Mouse (Mus musculus): Measurements from ENCODE around the gene Trmt1. TPM values are rescaled to one million over a fixed set of nuclear protein-coding genes. Genes with fewer than 3 reads are reported as not detected.

Trmt1 gene
- polyA plus RNA-seq, 1 experiment from 2014 or later = 66.7 TPM

GRCm38 (mm10) chr8:84706610-84707266 is 20.6 kb downstream of the Trmt1 start:
- Histone ChIP-seq H3K4me3 (replicated peaks) (peak overlapping the region; percentile 22), H3K4me2 (peak overlapping the region; percentile 33), H3K9ac (replicated peaks) (0 out of 2 replicates have a peak overlapping the region, but pooled peaks have one; percentile 24), H3K27ac (replicated peaks) (peak overlapping the region; percentile 67), H3K36me3 (no peaks in the 10 kb centered on the region), H3K9me3 (replicated peaks) (no peaks in the 10 kb centered on the region), H3K4me1 (peaks cover 64% of the 10 kb centered on the region), H3K27me3 (replicated peaks) (peaks cover 51% of the 10 kb centered on the region)
- no peak for ATAC-seq (ENCODE audit: low FRiP score)
- WGBS = 7% methylated on average over 41 of the region's 45 CpGs

GRCm38 (mm10) chr8:84707267-84707883 is 21.3 kb downstream of the Trmt1 start:
- peak overlapping the region; percentile 22 for H3K4me3 ChIP-seq (replicated peaks)
- H3K4me1 ChIP-seq = peaks cover 69% of the 10 kb centered on the region
- H3K27ac ChIP-seq (replicated peaks) = peak overlapping the region; percentile 67
- H3K9ac ChIP-seq (replicated peaks) = no peak overlapping the region
- no peaks in the 10 kb centered on the region for H3K9me3 ChIP-seq (replicated peaks)
- no peak for ATAC-seq (ENCODE audit: low FRiP score)
- H3K27me3 ChIP-seq (replicated peaks) = peaks cover 45% of the 10 kb centered on the region
- H3K36me3 ChIP-seq = no peaks in the 10 kb centered on the region
- 6% methylated on average over 22 of the region's 22 CpGs for WGBS
- peak overlapping the region; percentile 33 for H3K4me2 ChIP-seq

- no peak overlapping the region for H3K4me3 ChIP-seq (replicated peaks)
- WGBS = 4% methylated on average over 15 of the region's 15 CpGs
- H3K27me3 ChIP-seq (replicated peaks) = peaks cover 38% of the 10 kb centered on the region
- no peak overlapping the region for H3K9ac ChIP-seq (replicated peaks)
- H3K27ac ChIP-seq (replicated peaks) = peak overlapping the region; percentile 67
- no peaks in the 10 kb centered on the region for H3K9me3 ChIP-seq (replicated peaks)
- ATAC-seq (ENCODE audit: low FRiP score) = no peak
- H3K4me1 ChIP-seq = peaks cover 70% of the 10 kb centered on the region
- no peaks in the 10 kb centered on the region for H3K36me3 ChIP-seq
- peak overlapping the region; percentile 33 for H3K4me2 ChIP-seq
Measured at GRCm38 (mm10) chr8:84708071-84708541, 22.0 kb downstream of the Trmt1 start.

- Histone ChIP-seq H3K27ac (replicated peaks) (peak overlapping the region; percentile 67), H3K4me1 (peaks cover 74% of the 10 kb centered on the region), H3K4me3 (replicated peaks) (no peak overlapping the region), H3K27me3 (replicated peaks) (peaks cover 30% of the 10 kb centered on the region), H3K9ac (replicated peaks) (no peak overlapping the region), H3K4me2 (no peak overlapping the region), H3K36me3 (no peaks in the 10 kb centered on the region), H3K9me3 (replicated peaks) (no peaks in the 10 kb centered on the region)
- 6% methylated on average over 12 of the region's 12 CpGs for WGBS
- peak; percentile 72 for ATAC-seq (ENCODE audit: low FRiP score)
Measured at GRCm38 (mm10) chr8:84708774-84709475, 22.8 kb downstream of the Trmt1 start.

GRCm38 (mm10) chr8:84709931-84710330 is 23.8 kb downstream of the Trmt1 start:
- no peak overlapping the region for H3K9ac ChIP-seq (replicated peaks)
- no peaks in the 10 kb centered on the region for H3K9me3 ChIP-seq (replicated peaks)
- 91% methylated on average over 1 of the region's 1 CpGs for WGBS
- ATAC-seq (ENCODE audit: low FRiP score) = no peak
- no peak overlapping the region for H3K4me2 ChIP-seq
- H3K4me1 ChIP-seq = peaks cover 74% of the 10 kb centered on the region
- H3K4me3 ChIP-seq (replicated peaks) = no peak overlapping the region
- peaks cover 20% of the 10 kb centered on the region for H3K27me3 ChIP-seq (replicated peaks)
- H3K36me3 ChIP-seq = no peaks in the 10 kb centered on the region
- peak overlapping the region; percentile 67 for H3K27ac ChIP-seq (replicated peaks)

- Histone ChIP-seq H3K9me3 (replicated peaks) (no peaks in the 10 kb centered on the region), H3K4me1 (peaks cover 71% of the 10 kb centered on the region), H3K27me3 (replicated peaks) (peaks cover 16% of the 10 kb centered on the region), H3K4me3 (replicated peaks) (no peak overlapping the region), H3K27ac (replicated peaks) (peak overlapping the region; percentile 83), H3K9ac (replicated peaks) (no peak overlapping the region), H3K36me3 (no peaks in the 10 kb centered on the region), H3K4me2 (no peak overlapping the region)
- no peak for ATAC-seq (ENCODE audit: low FRiP score)
- 54% methylated on average over 3 of the region's 3 CpGs for WGBS
Measured at GRCm38 (mm10) chr8:84711312-84711711, 25.2 kb downstream of the Trmt1 start.

GRCm38 (mm10) chr8:84711933-84712758 is 26.0 kb downstream of the Trmt1 start:
- Histone ChIP-seq H3K9me3 (replicated peaks) (no peaks in the 10 kb centered on the region), H3K9ac (replicated peaks) (no peak overlapping the region), H3K27ac (replicated peaks) (peak overlapping the region; percentile 83), H3K36me3 (no peaks in the 10 kb centered on the region), H3K4me3 (replicated peaks) (no peak overlapping the region), H3K4me1 (peaks cover 66% of the 10 kb centered on the region), H3K27me3 (replicated peaks) (peaks cover 16% of the 10 kb centered on the region), H3K4me2 (no peak overlapping the region)
- 6% methylated on average over 11 of the region's 11 CpGs for WGBS
- ATAC-seq (ENCODE audit: low FRiP score) = peak; percentile 74

GRCm38 (mm10) chr8:84712759-84713120 is 26.6 kb downstream of the Trmt1 start:
- Histone ChIP-seq H3K4me3 (replicated peaks) (no peak overlapping the region), H3K27me3 (replicated peaks) (peaks cover 16% of the 10 kb centered on the region; the same call in 1 of the 2 replicates), H3K27ac (replicated peaks) (peak overlapping the region; percentile 83), H3K9ac (replicated peaks) (no peak overlapping the region), H3K4me2 (no peak overlapping the region), H3K9me3 (replicated peaks) (no peaks in the 10 kb centered on the region), H3K4me1 (peaks cover 60% of the 10 kb centered on the region), H3K36me3 (no peaks in the 10 kb centered on the region)
- no peak for ATAC-seq (ENCODE audit: low FRiP score)
- WGBS = 14% methylated on average over 3 of the region's 3 CpGs

GRCm38 (mm10) chr8:84713381-84713780 is 27.3 kb downstream of the Trmt1 start:
- WGBS = 35% methylated on average over 4 of the region's 4 CpGs
- no peak for ATAC-seq (ENCODE audit: low FRiP score)
- Histone ChIP-seq H3K36me3 (no peaks in the 10 kb centered on the region), H3K27ac (replicated peaks) (peak overlapping the region; percentile 83), H3K27me3 (replicated peaks) (peaks cover 20% of the 10 kb centered on the region; the same call in 1 of the 2 replicates), H3K4me3 (replicated peaks) (no peak overlapping the region), H3K9me3 (replicated peaks) (no peaks in the 10 kb centered on the region), H3K9ac (replicated peaks) (0 out of 2 replicates have a peak overlapping the region, but pooled peaks have one; percentile 17), H3K4me1 (peaks cover 54% of the 10 kb centered on the region), H3K4me2 (no peak overlapping the region)

- 64% methylated on average over 4 of the region's 4 CpGs for WGBS
- H3K4me2 ChIP-seq = no peak overlapping the region
- H3K4me1 ChIP-seq = peaks cover 52% of the 10 kb centered on the region
- H3K27me3 ChIP-seq (replicated peaks) = peaks cover 20% of the 10 kb centered on the region
- no peak overlapping the region for H3K9ac ChIP-seq (replicated peaks)
- H3K36me3 ChIP-seq = no peaks in the 10 kb centered on the region
- H3K27ac ChIP-seq (replicated peaks) = peak overlapping the region; percentile 83
- no peaks in the 10 kb centered on the region for H3K9me3 ChIP-seq (replicated peaks)
- ATAC-seq (ENCODE audit: low FRiP score) = no peak
- no peak overlapping the region for H3K4me3 ChIP-seq (replicated peaks)
Measured at GRCm38 (mm10) chr8:84714161-84714560, 28.1 kb downstream of the Trmt1 start.

GRCm38 (mm10) chr8:84715893-84716468 is 29.9 kb downstream of the Trmt1 start:
- WGBS = 9% methylated on average over 27 of the region's 27 CpGs
- peak overlapping the region; percentile 38 for H3K27ac ChIP-seq (replicated peaks)
- peaks cover 48% of the 10 kb centered on the region for H3K4me1 ChIP-seq

More at GRCm38 (mm10) chr8:84715893-84716468, 29.9 kb downstream of the Trmt1 start:
- no peaks in the 10 kb centered on the region for H3K9me3 ChIP-seq (replicated peaks)
- H3K27me3 ChIP-seq (replicated peaks) = peaks cover 21% of the 10 kb centered on the region
- ATAC-seq (ENCODE audit: low FRiP score) = no peak
- H3K9ac ChIP-seq (replicated peaks) = no peak overlapping the region
- H3K36me3 ChIP-seq = no peaks in the 10 kb centered on the region
- H3K4me3 ChIP-seq (replicated peaks) = no peak overlapping the region
- H3K4me2 ChIP-seq = peak overlapping the region; percentile 41

Measured in neural tube, embryonic 15.5 days (tissue).